Mouse (Mus musculus): Measurements from ENCODE around the gene Sema6d.

DNA sequence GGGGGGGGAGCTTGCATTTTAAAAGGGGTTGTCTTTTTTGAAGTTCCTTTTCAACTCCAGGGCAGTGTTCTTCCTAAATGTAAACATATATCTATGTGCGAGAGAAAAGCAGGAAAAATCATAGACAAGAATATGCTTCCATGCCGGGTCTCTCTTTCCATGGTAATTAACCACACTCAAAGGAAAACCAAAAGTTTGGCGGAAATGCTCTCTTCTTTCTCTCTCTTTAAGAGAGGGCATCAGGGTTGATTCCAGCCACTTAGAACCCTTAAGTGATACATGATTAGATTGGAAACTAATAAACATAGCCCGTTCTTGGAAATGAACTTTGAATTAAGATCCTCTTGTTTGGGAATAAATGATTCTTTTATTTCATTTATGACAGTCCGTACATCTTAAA, 519.2 kb downstream of the Sema6d start:
- TF ChIP-seq CTCF (IDR thresholded peaks at IDR 0.05; ENCODE audit: low read depth, low read length) (no peak), GATA1 (IDR thresholded peaks at IDR 0.05; ENCODE audit: borderline replicate concordance, low read length) (no peak), POLR2AphosphoS5 (IDR thresholded peaks at IDR 0.05; ENCODE audit: insufficient replicate concordance, low read depth, low read length) (no peak), TAL1 (conservative IDR thresholded peaks at IDR 0.05; ENCODE audit: low read depth, low read length) (no peak)
